Mouse (Mus musculus): ENCODE data around the gene Pias1. TPM values are rescaled to one million over a fixed set of nuclear protein-coding genes. Genes with fewer than 3 reads are reported as not detected.

The Pias1 gene
- total and polyA plus RNA-seq, 3 experiments = 7.7 to 21.5 TPM; not detected in 1

- DNase-seq (ENCODE audit: low read depth, low spot score) = no peak
- no peaks in the 10 kb centered on the region for H3K9me3 ChIP-seq (replicated peaks; ENCODE audit: insufficient read depth, low read length)
- peaks cover 69% of the 10 kb centered on the region for H3K79me2 ChIP-seq (ENCODE audit: control insufficient read depth, insufficient read depth, low read length, poor library complexity)
- H3K4me1 ChIP-seq (ENCODE audit: control insufficient read depth in 1 of 2, insufficient read depth in 2 of 2, low read length in 2 of 2) = peaks cover 0 to 14% of the 10 kb centered on the region in 2 experiments; a peak in 2 of 4 replicates
- TF ChIP-seq NELFE (IDR thresholded peaks at IDR 0.05; ENCODE audit: low read depth, low read length) (no peak), POLR2AphosphoS2 (IDR thresholded peaks at IDR 0.05; ENCODE audit: low read length) (no peak), EP300 (IDR thresholded peaks at IDR 0.05; ENCODE audit: low read depth in 1 of 2, low read length in 2 of 2) (no peak), ZC3H11A (IDR thresholded peaks at IDR 0.05; ENCODE audit: low read depth, low read length) (no peak), MAX (IDR thresholded peaks at IDR 0.05; ENCODE audit: low read length) (no peak), KAT2A (conservative IDR thresholded peaks at IDR 0.05; ENCODE audit: low read depth, low read length) (no peak), CHD2 (IDR thresholded peaks at IDR 0.05; ENCODE audit: low read length) (no peak), SIN3A (IDR thresholded peaks at IDR 0.05; ENCODE audit: low read length) (no peak), POLR2AphosphoS5 (IDR thresholded peaks at IDR 0.05; ENCODE audit: borderline replicate concordance, low read depth, low read length) (no peak), TCF12 (IDR thresholded peaks at IDR 0.05; ENCODE audit: low read depth, low read length) (no peak), RAD21 (IDR thresholded peaks at IDR 0.05; ENCODE audit: low read depth, low read length) (no peak), TAL1 (IDR thresholded peaks at IDR 0.05; ENCODE audit: low read length) (no peak), CHD1 (IDR thresholded peaks at IDR 0.05; ENCODE audit: low read depth, low read length) (no peak), JUND (IDR thresholded peaks at IDR 0.05; ENCODE audit: low read depth, low read length) (no peak), POLR2A (IDR thresholded peaks at IDR 0.05; ENCODE audit: control insufficient read depth in 1 of 2, insufficient read depth in 1 of 2, low read depth in 1 of 2, low read length in 2 of 2, poor library complexity in 1 of 2) (no peak), MYB (IDR thresholded peaks at IDR 0.05; ENCODE audit: low read depth, low read length) (no peak), ZNF384 (IDR thresholded peaks at IDR 0.05; ENCODE audit: low read depth, low read length) (no peak), ZMIZ1 (IDR thresholded peaks at IDR 0.05; ENCODE audit: low read depth, low read length) (no peak)
- no peaks in the 10 kb centered on the region for H3K27me3 ChIP-seq (ENCODE audit: control insufficient read depth in 1 of 2, insufficient read depth in 2 of 2, low read length in 2 of 2)
- H3K4me3 ChIP-seq (ENCODE audit: control insufficient read depth in 1 of 2, insufficient read depth in 1 of 2, low read depth in 2 of 2, low read length in 2 of 2) = no peak overlapping the region
- no peak overlapping the region for H3K27ac ChIP-seq (ENCODE audit: control insufficient read depth, low read depth, low read length)
- peaks cover 1 to 27% of the 10 kb centered on the region in 2 experiments; a peak in 3 of 4 replicates for H3K36me3 ChIP-seq (ENCODE audit: control insufficient read depth in 1 of 2, insufficient read depth in 2 of 2, low read length in 2 of 2)
- H3K9ac ChIP-seq (ENCODE audit: control insufficient read depth, low read depth, low read length, poor library complexity, severe bottlenecking) = no peak overlapping the region
Measured at GRCm38 (mm10) chr9:62975830-62976229, 11.9 kb downstream of the Pias1 start.

GRCm38 (mm10) chr9:62974439-62974838 lies 13.3 kb downstream of the Pias1 start:
- Histone ChIP-seq H3K4me1 (ENCODE audit: control insufficient read depth in 1 of 2, insufficient read depth in 2 of 2, low read length in 2 of 2) (peaks cover 0 to 14% of the 10 kb centered on the region in 2 experiments; a peak in 2 of 4 replicates), H3K79me2 (ENCODE audit: control insufficient read depth, insufficient read depth, low read length, poor library complexity) (peaks cover 61% of the 10 kb centered on the region), H3K27me3 (ENCODE audit: control insufficient read depth in 1 of 2, insufficient read depth in 2 of 2, low read length in 2 of 2) (no peaks in the 10 kb centered on the region), H3K36me3 (ENCODE audit: control insufficient read depth in 1 of 2, insufficient read depth in 2 of 2, low read length in 2 of 2) (peaks cover 1 to 26% of the 10 kb centered on the region in 2 experiments; a peak in 3 of 4 replicates), H3K4me3 (ENCODE audit: control insufficient read depth in 1 of 2, insufficient read depth in 1 of 2, low read depth in 2 of 2, low read length in 2 of 2) (no peak overlapping the region), H3K27ac (ENCODE audit: control insufficient read depth, low read depth, low read length) (no peak overlapping the region), H3K9ac (ENCODE audit: control insufficient read depth, low read depth, low read length, poor library complexity, severe bottlenecking) (no peak overlapping the region), H3K9me3 (replicated peaks; ENCODE audit: insufficient read depth, low read length) (no peaks in the 10 kb centered on the region)
- TF ChIP-seq SMC3 (IDR thresholded peaks at IDR 0.05; ENCODE audit: low read depth, low read length) (peak; percentile 67), RAD21 (IDR thresholded peaks at IDR 0.05; ENCODE audit: low read depth, low read length) (peak; percentile 74), CTCF (IDR thresholded peaks at IDR 0.05 in 2 of 3, conservative IDR thresholded peaks at IDR 0.05 in 1 of 3; ENCODE audit: control insufficient read depth in 1 of 3, insufficient read depth in 1 of 3, low read depth in 2 of 3, low read length in 3 of 3, poor library complexity in 1 of 3, severe bottlenecking in 1 of 3) (peak in 2 of 3 experiments; percentile 53 to 75; a peak in 3 of 6 replicates), SIN3A (IDR thresholded peaks at IDR 0.05; ENCODE audit: low read length) (0 out of 2 replicates have a peak, but pooled peaks have one; percentile 19), ZC3H11A (IDR thresholded peaks at IDR 0.05; ENCODE audit: low read depth, low read length) (peak; percentile 45), HCFC1 (IDR thresholded peaks at IDR 0.05; ENCODE audit: low read depth, low read length) (no peak), NELFE (IDR thresholded peaks at IDR 0.05; ENCODE audit: low read depth, low read length) (no peak)
- DNase-seq (ENCODE audit: low read depth, low spot score) = peak; percentile 65

Measured in MEL (cell line).